Mouse (Mus musculus) frontal cortex, adult 2 months (tissue): Measurements from ENCODE around the gene Rab25. TPM values are rescaled to one million over a fixed set of nuclear protein-coding genes. Genes with fewer than 3 reads are reported as not detected.
A peak's percentile ranks its signal among the peaks of the same experiment; 100 is the strongest.
"Not testable (repeated sequence)": the region's sequence is repeated elsewhere in the genome, so short reads cannot be mapped to it uniquely, and the experiment has no call there.

Experiments
- DNase-seq, 2 experiments: peaks; one replicate each; pipeline ENCODE4 v3.0.0; 2022; ENCODE audit warnings: low spot score in 1 of 2; ENCODE audit errors: extremely low spot score in 1 of 2
- polyA plus RNA-seq: library from polyadenylated mRNA; depleted of rRNA; stranded (reverse); fragments of >200 nt; gene quantifications from 2 replicates; pipeline ENCODE4 v1.2.3, GENCODE M21; 2012; rRNA removed

The Rab25 gene
- 0.40 and 0.67 TPM in 2 replicates for polyA plus RNA-seq

GRCm38 (mm10) chr3:88548180-88548917 lies at the start of gene Rab25:
Rab25 (minus strand) TSS chr3:88548300.
- DNase-seq = no peak

- DNase-seq = not testable (repeated sequence)
Observed at GRCm38 (mm10) chr3:88596547-88596946, 48.4 kb upstream of the Rab25 start.

- DNase-seq = no peak
Observed at GRCm38 (mm10) chr3:88593893-88594580, 45.9 kb upstream of the Rab25 start.

- no peak for DNase-seq
Observed at GRCm38 (mm10) chr3:88592942-88593576, 45.0 kb upstream of the Rab25 start.

- peak in 1 of 2 experiments; percentile 81 for DNase-seq
Observed at GRCm38 (mm10) chr3:88591950-88592731, 44.0 kb upstream of the Rab25 start.

- no peak for DNase-seq
Observed at GRCm38 (mm10) chr3:88591044-88591443, 42.9 kb upstream of the Rab25 start.

GRCm38 (mm10) chr3:88590246-88590645 lies 42.1 kb upstream of the Rab25 start:
- DNase-seq = no peak

GRCm38 (mm10) chr3:88586640-88587039 lies 38.5 kb upstream of the Rab25 start:
- DNase-seq = no peak

GRCm38 (mm10) chr3:88585769-88586168 lies 37.7 kb upstream of the Rab25 start:
- no peak for DNase-seq

- peak; percentile 80 to 86 for DNase-seq
Observed at GRCm38 (mm10) chr3:88579454-88580117, 31.5 kb upstream of the Rab25 start.

GRCm38 (mm10) chr3:88578498-88579424 lies 30.7 kb upstream of the Rab25 start:
- DNase-seq = no peak

GRCm38 (mm10) chr3:88577846-88578245 lies 29.7 kb upstream of the Rab25 start:
- not testable (repeated sequence) for DNase-seq

- no peak for DNase-seq
Observed at GRCm38 (mm10) chr3:88575540-88575939, 27.4 kb upstream of the Rab25 start, which contains the start of gene Ssr2. Ssr2 (plus strand) TSS chr3:88575876.

GRCm38 (mm10) chr3:88573810-88574209 lies 25.7 kb upstream of the Rab25 start:
- no peak for DNase-seq

GRCm38 (mm10) chr3:88572835-88573234 lies 24.7 kb upstream of the Rab25 start:
- no peak for DNase-seq

- DNase-seq = no peak
Observed at GRCm38 (mm10) chr3:88571856-88572255, 23.8 kb upstream of the Rab25 start.

- DNase-seq = no peak
Observed at GRCm38 (mm10) chr3:88570341-88570740, 22.2 kb upstream of the Rab25 start.

- no peak for DNase-seq
Observed at GRCm38 (mm10) chr3:88569694-88570093, 21.6 kb upstream of the Rab25 start.

GRCm38 (mm10) chr3:88569093-88569492 lies 21.0 kb upstream of the Rab25 start:
- DNase-seq = no peak
